Mouse (Mus musculus) lung, adult 2 months (tissue): Measurements from ENCODE around the gene Wdr19. TPM values are rescaled to one million over a fixed set of nuclear protein-coding genes. Genes with fewer than 3 reads are reported as not detected.

Source experiments
- DNase-seq: peaks from one replicate; pipeline ENCODE4 v3.0.0; 2022
- H3K4me1 ChIP-seq: fragments of 200-500 bp; 2 replicates; pipeline ENCODE4 v1.6.1; 2011; ENCODE audit warnings: low read length; ENCODE audit not compliant: control insufficient read depth, insufficient read depth
- H3K4me3 ChIP-seq: fragments of 200-500 bp; replicated peaks from 2 replicates; pipeline ENCODE3; 2011; ENCODE audit warnings: low read depth, mild to moderate bottlenecking, control low read depth, low read length; ENCODE audit errors: extremely low read depth
- CTCF ChIP-seq: fragments of 200-500 bp; IDR thresholded peaks from 2 replicates; pipeline ENCODE4 v1.5.1; 2011; ENCODE audit warnings: mild to moderate bottlenecking, low read length, control low read depth; ENCODE audit not compliant: insufficient read depth
- POLR2A ChIP-seq: fragments of 200-500 bp; IDR thresholded peaks from 2 replicates; pipeline ENCODE4 v1.6.1; 2011; ENCODE audit warnings: low read depth, mild to moderate bottlenecking, control low read depth, low read length, borderline replicate concordance; ENCODE audit errors: extremely low read depth
- WGBS: fragments of 180-500 bp; shearing (Covaris S2); methylation state at CpG from one replicate; pipeline ENCODE4 v1.1.7; 2018; 5-methylcytosine and 5-hydroxymethylcytosine counted together
- polyA plus RNA-seq: library from polyadenylated mRNA; depleted of rRNA; stranded (reverse); fragments of >200 nt; gene quantifications from 2 replicates; pipeline ENCODE4 v1.2.3, GENCODE M21; 2012

Wdr19 gene
- polyA plus RNA-seq, 1 experiment, result 6.4 TPM

GRCm38 (mm10) chr5:65163001-65163400 lies 36.5 kb upstream of the Wdr19 start:
- 54% methylated on average over 5 of the region's 5 CpGs for WGBS

DNA sequence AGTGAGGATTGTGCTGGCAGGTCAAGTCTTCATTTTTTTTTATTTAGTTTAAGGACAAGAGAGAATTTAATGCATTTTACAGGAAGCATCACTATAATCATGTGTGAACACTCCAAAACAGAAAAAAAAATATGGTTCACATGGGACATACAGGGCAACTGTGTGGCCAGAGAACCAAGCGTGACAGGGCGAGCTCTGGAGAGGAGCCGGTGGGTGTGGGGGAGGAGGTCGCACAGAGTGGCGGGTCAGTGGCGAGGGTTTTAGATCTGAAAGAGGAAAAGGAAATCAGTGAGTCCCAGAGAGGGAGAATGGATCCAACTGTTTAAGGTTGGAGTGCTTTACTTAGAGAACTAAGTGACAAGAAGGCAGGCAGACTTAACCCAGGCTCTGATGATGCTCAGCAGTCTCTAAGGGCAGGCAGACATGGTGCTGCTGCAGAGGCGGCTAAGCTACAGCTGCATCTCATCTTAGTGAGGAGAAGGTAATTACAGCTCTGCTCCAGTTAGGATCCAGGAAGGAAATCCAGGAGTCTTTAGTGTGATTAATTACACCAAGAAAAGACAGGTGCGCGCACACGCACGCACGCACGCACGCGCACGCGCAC lies 35.9 kb upstream of the Wdr19 start:
- TF ChIP-seq POLR2A (no peak), CTCF (no peak)
- Histone ChIP-seq H3K4me3 (no peak overlapping the region), H3K4me1 (peaks cover 17% of the 10 kb centered on the region)
- 87% methylated on average over 17 of the region's 17 CpGs for WGBS
- DNase-seq, result no peak

More at GRCm38 (mm10) chr5:65163001-65163400, 36.5 kb upstream of the Wdr19 start:
- peaks cover 18% of the 10 kb centered on the region for H3K4me1 ChIP-seq
- TF ChIP-seq POLR2A (no peak), CTCF (no peak)
- no peak overlapping the region for H3K4me3 ChIP-seq
- no peak for DNase-seq

- Histone ChIP-seq H3K4me3 (no peak overlapping the region), H3K4me1 (peaks cover 5% of the 10 kb centered on the region)
- no peak for TF ChIP-seq CTCF
- no peak for TF ChIP-seq POLR2A
- DNase-seq, result no peak
- 79% methylated on average over 9 of the region's 9 CpGs for WGBS
Measured at GRCm38 (mm10) chr5:65170206-65170605, 29.3 kb upstream of the Wdr19 start.

DNA sequence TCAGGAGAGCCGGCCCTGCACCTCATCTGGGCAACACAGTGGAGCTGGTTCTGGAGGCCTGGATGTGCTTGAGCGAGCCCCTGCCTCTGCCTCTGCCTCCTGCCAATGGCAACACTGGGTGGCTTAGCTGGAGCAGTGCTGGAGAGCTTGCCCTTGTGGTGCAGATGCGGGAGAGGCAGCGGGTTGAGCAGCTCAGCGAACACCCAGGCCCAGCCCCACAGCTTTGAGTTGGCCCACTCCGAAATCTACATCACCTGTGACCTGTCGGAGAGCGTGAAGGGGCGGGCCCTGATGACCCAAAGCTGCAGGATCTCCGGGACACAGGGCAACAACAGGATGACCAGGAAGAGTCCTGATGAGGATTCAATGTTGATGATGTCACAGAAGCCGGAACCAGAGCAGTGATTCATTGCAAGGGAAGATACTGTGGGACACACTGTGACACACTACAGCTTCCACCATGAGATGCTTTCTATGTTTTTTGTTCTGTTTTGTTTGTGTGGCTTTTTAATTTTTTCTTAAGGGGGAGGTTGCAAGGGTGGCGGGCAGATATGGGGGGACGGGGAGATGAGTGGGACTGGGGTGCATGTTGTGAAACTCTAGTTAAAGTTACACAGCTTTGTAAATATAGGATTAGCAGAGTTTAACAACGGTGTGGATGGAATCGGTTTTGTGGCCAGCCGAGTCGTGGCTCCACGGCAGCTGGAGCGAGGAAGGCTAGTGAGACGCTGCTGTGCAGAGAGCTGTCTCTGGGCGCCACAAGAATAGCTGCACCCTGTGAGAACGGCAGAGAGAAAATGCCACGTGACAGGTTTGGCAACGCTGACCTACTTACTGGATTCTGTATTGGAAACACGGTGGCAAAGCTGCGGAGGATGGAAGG lies 24.2 kb upstream of the Wdr19 start:
- TF ChIP-seq POLR2A, result no peak
- no peak for TF ChIP-seq CTCF
- Histone ChIP-seq H3K4me1 (no peaks in the 10 kb centered on the region), H3K4me3 (no peak overlapping the region)
- DNase-seq, result peak; percentile 25
- 65% methylated on average over 26 of the region's 26 CpGs for WGBS

DNA sequence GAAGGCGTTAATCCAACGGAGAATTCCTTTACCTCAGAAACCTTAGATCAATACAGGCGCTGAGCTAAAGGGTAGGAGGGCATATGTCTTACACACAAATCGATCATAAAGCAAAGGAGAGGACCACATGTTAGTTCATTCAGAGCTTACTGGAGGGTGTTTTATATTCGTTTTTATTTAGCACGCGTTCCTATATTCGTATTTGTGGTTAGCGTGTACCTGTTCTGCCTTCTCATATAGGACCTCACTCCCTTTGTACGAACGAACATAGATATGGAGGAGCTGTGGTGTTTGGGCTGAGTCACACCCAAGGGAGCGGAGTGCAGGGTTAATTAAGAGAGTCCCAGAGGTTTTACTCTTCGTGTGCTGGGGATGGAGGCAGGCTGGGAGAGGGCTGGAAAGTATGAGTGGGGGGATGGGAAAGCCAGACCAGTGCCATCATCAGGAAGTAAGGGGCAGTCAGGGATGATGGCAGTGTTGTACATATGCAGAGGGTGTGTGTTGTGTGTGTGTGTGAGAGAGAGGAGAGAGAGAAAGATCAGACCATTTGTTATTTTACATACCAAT lies 23.5 kb upstream of the Wdr19 start:
- DNase-seq, result no peak
- H3K4me1 ChIP-seq, result no peaks in the 10 kb centered on the region
- TF ChIP-seq POLR2A (no peak), CTCF (no peak)
- H3K4me3 ChIP-seq, result no peak overlapping the region
- 61% methylated on average over 13 of the region's 13 CpGs for WGBS

DNA sequence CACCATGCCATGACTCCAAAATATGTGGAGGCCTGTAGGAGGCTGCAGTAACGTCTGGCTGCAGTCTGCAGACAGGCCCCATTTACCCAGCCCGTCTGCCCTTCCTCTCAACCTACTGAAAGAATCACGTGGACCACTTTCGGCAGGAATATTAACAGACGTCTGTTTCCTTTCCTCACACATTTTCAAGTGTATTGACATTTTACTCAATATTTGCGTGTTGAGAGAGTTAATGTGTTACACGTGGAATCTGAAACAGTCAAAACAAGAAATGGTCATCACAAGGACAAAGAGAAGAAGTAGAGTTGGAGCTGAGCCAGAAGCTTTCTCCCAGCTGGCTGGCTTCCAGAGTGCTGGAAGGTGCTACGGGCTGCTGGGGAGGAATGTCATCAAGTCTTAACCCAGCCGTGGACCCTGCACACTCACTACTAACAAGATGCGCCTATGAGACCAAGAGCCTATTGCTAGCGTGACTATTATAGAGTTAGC lies 22.4 kb upstream of the Wdr19 start:
- Histone ChIP-seq H3K4me1 (no peaks in the 10 kb centered on the region), H3K4me3 (no peak overlapping the region)
- DNase-seq, result peak; percentile 42
- TF ChIP-seq POLR2A, result no peak
- TF ChIP-seq CTCF, result no peak
- 27% methylated on average over 11 of the region's 11 CpGs for WGBS

DNA sequence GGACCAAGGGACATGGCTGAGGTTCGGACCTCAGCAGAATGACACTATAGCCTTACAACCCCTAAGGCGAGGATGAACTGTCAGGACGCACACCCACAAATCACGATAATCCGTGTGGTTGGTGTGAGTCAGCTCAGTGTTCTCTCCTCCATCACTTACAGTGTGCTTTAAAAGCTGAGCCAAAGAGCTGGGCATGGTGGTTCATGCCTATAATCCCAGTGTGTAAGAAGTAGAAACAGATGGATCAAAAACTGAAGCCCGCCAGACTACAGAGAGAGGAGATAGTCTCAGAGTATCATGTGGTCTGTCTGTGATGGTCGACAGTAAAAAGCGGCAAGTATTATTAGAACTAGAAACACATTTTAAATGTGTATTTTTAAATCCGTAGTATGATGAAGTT lies 21.0 kb upstream of the Wdr19 start:
- TF ChIP-seq CTCF (no peak), POLR2A (no peak)
- 92% methylated on average over 9 of the region's 9 CpGs for WGBS
- no peak overlapping the region for H3K4me3 ChIP-seq
- DNase-seq, result no peak
- no peaks in the 10 kb centered on the region for H3K4me1 ChIP-seq

GRCm38 (mm10) chr5:65181160-65181793 lies 18.2 kb upstream of the Wdr19 start:
- no peak overlapping the region for H3K4me3 ChIP-seq
- WGBS, result 76% methylated on average over 21 of the region's 21 CpGs
- no peak for DNase-seq
- H3K4me1 ChIP-seq, result no peaks in the 10 kb centered on the region
- TF ChIP-seq POLR2A (no peak), CTCF (no peak)

DNA sequence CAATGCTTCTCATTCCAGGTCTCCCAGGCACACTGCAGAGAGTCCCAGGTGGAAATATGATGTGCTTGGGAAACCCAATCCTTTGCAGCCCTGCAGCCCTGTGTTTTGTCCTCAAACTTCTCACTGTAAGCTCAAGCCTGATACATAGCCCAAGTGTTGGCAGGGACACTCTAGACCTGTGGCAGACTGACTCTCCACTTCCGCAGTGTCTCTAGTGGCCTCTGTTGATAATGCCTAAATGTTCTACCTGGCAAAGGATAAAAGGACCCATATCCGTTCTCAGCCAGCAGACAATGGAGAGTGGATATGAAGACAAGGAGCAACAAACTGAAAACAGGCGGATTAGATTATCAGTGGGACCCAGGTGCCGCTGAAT lies 17.7 kb upstream of the Wdr19 start:
- 47% methylated on average over 4 of the region's 4 CpGs for WGBS
- Histone ChIP-seq H3K4me3 (no peak overlapping the region), H3K4me1 (no peaks in the 10 kb centered on the region)
- TF ChIP-seq POLR2A, result no peak
- no peak for TF ChIP-seq CTCF
- no peak for DNase-seq
